Mouse (Mus musculus) ES-E14 (cell line): ENCODE results near the gene Gm3625. TPM values are rescaled to one million over a fixed set of nuclear protein-coding genes. Genes with fewer than 3 reads are reported as not detected.
A peak's percentile ranks its signal among the peaks of the same experiment; 100 is the strongest.
"Not testable (repeated sequence)": the region's sequence is repeated elsewhere in the genome, so short reads cannot be mapped to it uniquely, and the experiment has no call there.

Experiments used
- DNase-seq: peaks from one replicate; pipeline ENCODE4 v3.0.0-alpha.2; 2013; ENCODE audit warnings: low read depth, low spot score
- H3K27ac ChIP-seq: 2 replicates; pipeline ENCODE4 v1.5.1; 2012; ENCODE audit warnings: low read depth, mild to moderate bottlenecking, low read length, moderate library complexity, mixed read lengths; ENCODE audit not compliant: poor library complexity, insufficient read depth, severe bottlenecking
- H3K36me3 ChIP-seq: 2 replicates; pipeline ENCODE4 v1.6.1; 2012; ENCODE audit warnings: mild to moderate bottlenecking, low read length, moderate library complexity, mixed read lengths; ENCODE audit not compliant: control insufficient read depth, poor library complexity, insufficient read depth, severe bottlenecking
- H3K4me1 ChIP-seq, 2 experiments: fragments of 150-350 bp in 1 of 2; sonication (generic) in 1 of 2; 2 replicates each; pipeline ENCODE4 v1.6.1; 2012; ENCODE audit warnings: low read length in 2 of 2, mild to moderate bottlenecking in 1 of 2, mixed read lengths in 1 of 2; ENCODE audit not compliant: control insufficient read depth in 2 of 2, insufficient read depth in 2 of 2, poor library complexity in 1 of 2
- H3K4me3 ChIP-seq, 2 experiments: fragments of 150-350 bp in 1 of 2; sonication (generic) in 1 of 2; 2 replicates each; pipeline ENCODE4 v1.5.1; 2012; ENCODE audit warnings: low read length in 2 of 2, low read depth in 1 of 2, mild to moderate bottlenecking in 1 of 2, mixed read lengths in 1 of 2; ENCODE audit not compliant: insufficient read depth in 1 of 2, poor library complexity in 1 of 2, severe bottlenecking in 1 of 2
- H3K9ac ChIP-seq: 2 replicates; pipeline ENCODE4 v1.6.1; 2012; ENCODE audit warnings: low read depth, mild to moderate bottlenecking, low read length, mixed read lengths; ENCODE audit not compliant: poor library complexity, insufficient read depth, severe bottlenecking
- H3K9me3 ChIP-seq: fragments of 150-350 bp; sonication (generic); 2 replicates; pipeline ENCODE4 v1.6.1; 2012; ENCODE audit warnings: low read depth, mild to moderate bottlenecking, low read length; ENCODE audit not compliant: control insufficient read depth, insufficient read depth
- CHD2 ChIP-seq: IDR thresholded peaks from 2 replicates; pipeline ENCODE4 v1.6.1; 2014; ENCODE audit warnings: mild to moderate bottlenecking, low read depth, low read length, inconsistent platforms
- HCFC1 ChIP-seq: IDR thresholded peaks from 2 replicates; pipeline ENCODE4 v1.6.1; 2012; ENCODE audit warnings: low read length, inconsistent platforms, borderline replicate concordance; ENCODE audit not compliant: insufficient read depth
- MAFK ChIP-seq: IDR thresholded peaks from 2 replicates; pipeline ENCODE4 v1.6.1; 2014; ENCODE audit warnings: mild to moderate bottlenecking, low read depth, low read length, inconsistent platforms; ENCODE audit not compliant: insufficient read depth
- ZC3H11A ChIP-seq: IDR thresholded peaks from 2 replicates; pipeline ENCODE4 v1.6.1; 2012; ENCODE audit warnings: low read depth, mild to moderate bottlenecking, inconsistent platforms, low read length, borderline replicate concordance
- ZNF384 ChIP-seq: IDR thresholded peaks from 2 replicates; pipeline ENCODE4 v1.6.1; 2012; ENCODE audit warnings: low read depth, low read length, inconsistent platforms
- in situ Hi-C, 2 experiments: fragments of 600-800 bp; cut with MboI; formaldehyde crosslinking; loops; one replicate each; pipeline ENCODE4 v1.15.1; 2025; ENCODE audit warnings: low sequenced_read_pairs in 2 of 2, inconsistent platforms in 1 of 2; ENCODE audit not compliant: unreplicated experiment in 2 of 2
- total RNA-seq: library from RNA; depleted of rRNA; stranded (reverse); fragments of 300-350 nt; gene quantifications from 2 replicates; pipeline ENCODE4 v1.2.3, GENCODE M21; 2012

Gm3625 gene
- total RNA-seq, 1 experiment: not detected

- no peak for DNase-seq
- peak overlapping the region; percentile 91; the same call in 1 of the 2 replicates for H3K27ac ChIP-seq
- in situ Hi-C loops: no loop called here
- H3K4me1 ChIP-seq: peaks cover 10 to 11% of the 10 kb centered on the region in 2 experiments
- no peak overlapping the region for H3K9ac ChIP-seq
- H3K36me3 ChIP-seq: no peaks in the 10 kb centered on the region; the same call in 1 of the 2 replicates
- no peaks in the 10 kb centered on the region for H3K9me3 ChIP-seq
- TF ChIP-seq ZC3H11A: no peak
- no peak for TF ChIP-seq MAFK
- TF ChIP-seq HCFC1: no peak
- no peak for TF ChIP-seq CHD2
- no peak for TF ChIP-seq ZNF384
- no peak overlapping the region for H3K4me3 ChIP-seq
These were observed 34.7 kb downstream of the Gm3625 start for GRCm38 (mm10) chr12:4558013-4558412.

DNA sequence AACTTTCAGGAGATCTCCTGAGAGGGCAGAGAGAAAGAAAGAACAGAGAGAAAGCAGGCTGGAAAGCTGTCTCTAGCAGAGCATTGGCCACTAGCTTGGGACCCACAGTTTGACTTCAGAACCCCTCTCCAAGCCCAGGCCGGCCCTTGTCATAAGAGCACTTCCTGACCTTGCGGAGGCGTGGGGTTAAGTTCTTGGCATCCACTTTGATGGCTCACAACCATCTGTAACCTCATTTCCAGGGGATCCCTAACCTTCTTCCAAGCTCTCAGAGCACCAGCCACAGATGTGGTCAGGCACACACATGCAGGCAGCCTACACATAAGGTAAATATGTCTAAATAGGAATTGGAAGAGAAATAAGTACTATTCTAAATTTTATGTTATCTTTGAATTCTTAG, 35.3 kb downstream of the Gm3625 start:
- in situ Hi-C loops: no loop called here
- Histone ChIP-seq H3K27ac (peak overlapping the region; percentile 91), H3K9ac (peak overlapping the region; percentile 6; the same call in 1 of the 2 replicates), H3K4me1 (peaks cover 10 to 11% of the 10 kb centered on the region in 2 experiments), H3K9me3 (no peaks in the 10 kb centered on the region), H3K4me3 (no peak overlapping the region), H3K36me3 (no peaks in the 10 kb centered on the region; the same call in 1 of the 2 replicates)
- TF ChIP-seq CHD2 (no peak), HCFC1 (no peak), ZNF384 (no peak), MAFK (no peak), ZC3H11A (no peak)
- no peak for DNase-seq

- DNase-seq: peak; percentile 79
- TF ChIP-seq ZNF384 (peak; percentile 64), ZC3H11A (no peak)
- no peak overlapping the region for H3K4me3 ChIP-seq
- peak overlapping the region; percentile 91 for H3K27ac ChIP-seq
- H3K4me1 ChIP-seq: peaks cover 10 to 14% of the 10 kb centered on the region in 2 experiments
- no peaks in the 10 kb centered on the region for H3K9me3 ChIP-seq
- in situ Hi-C loops: no loop called here
- H3K36me3 ChIP-seq: no peaks in the 10 kb centered on the region; the same call in 1 of the 2 replicates
- H3K9ac ChIP-seq: peak overlapping the region; percentile 7; the same call in 1 of the 2 replicates
These were observed 35.8 kb downstream of the Gm3625 start for GRCm38 (mm10) chr12:4556891-4557290.

GRCm38 (mm10) chr12:4555451-4555850, 37.3 kb downstream of the Gm3625 start:
- peaks cover 10 to 15% of the 10 kb centered on the region in 2 experiments for H3K4me1 ChIP-seq
- H3K9me3 ChIP-seq: no peaks in the 10 kb centered on the region
- DNase-seq: no peak
- in situ Hi-C loops: no loop called here
- no peaks in the 10 kb centered on the region; the same call in 1 of the 2 replicates for H3K36me3 ChIP-seq
- 0 out of 4 replicates have a peak overlapping the region, but pooled peaks of 1 of the 2 experiments have one; percentile 17 for H3K4me3 ChIP-seq
- TF ChIP-seq CHD2 (no peak), ZC3H11A (no peak), MAFK (no peak), HCFC1 (no peak), ZNF384 (no peak)
- H3K27ac ChIP-seq: peak overlapping the region; percentile 68; the same call in 1 of the 2 replicates
- peak overlapping the region; percentile 50; the same call in 1 of the 2 replicates for H3K9ac ChIP-seq

DNA sequence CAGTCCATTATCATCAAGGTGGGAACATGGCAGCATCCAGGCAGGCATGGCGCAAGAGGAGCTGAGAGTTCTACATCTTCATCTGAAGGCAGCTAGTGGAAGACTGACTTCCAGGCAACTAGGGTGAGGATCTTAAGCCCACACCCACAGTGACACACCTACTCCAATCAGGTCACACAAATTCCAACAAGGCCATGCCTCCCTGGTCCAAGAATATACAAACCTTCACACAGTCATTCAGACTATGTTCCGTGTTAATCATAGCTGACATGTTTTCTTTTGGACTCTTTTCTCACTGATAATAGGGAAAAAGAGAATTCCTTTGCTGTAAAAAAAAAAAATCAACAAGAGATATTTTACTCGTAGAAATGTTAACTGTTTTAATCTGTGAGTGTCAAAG, 39.0 kb downstream of the Gm3625 start:
- H3K9me3 ChIP-seq: not testable (repeated sequence)
- peaks cover 10 to 12% of the 10 kb centered on the region in 2 experiments for H3K4me1 ChIP-seq

More for the DNA sequence above, 39.0 kb downstream of the Gm3625 start:
- H3K9ac ChIP-seq, H3K36me3 ChIP-seq, in situ Hi-C loops, H3K27ac ChIP-seq, DNase-seq, H3K4me3 ChIP-seq: not testable (repeated sequence)
